Mouse (Mus musculus) embryonic facial prominence, embryonic 11.5 days (tissue): ENCODE measurements around the gene Dock1. TPM values are rescaled to one million over a fixed set of nuclear protein-coding genes. Genes with fewer than 3 reads are reported as not detected.

Source experiments
- ATAC-seq: fragments of 200-750 bp; cut with Nextera tagmentation; replicated peaks from 2 replicates; pipeline ENCODE4 v1.8.0; 2017; ENCODE audit warnings: low read depth; ENCODE audit not compliant: insufficient number of reproducible peaks, low FRiP score, low TSS enrichment
- DNase-seq: peaks from one replicate; pipeline ENCODE4 v3.0.0-alpha.2; 2015; ENCODE audit warnings: low spot score
- H3K27ac ChIP-seq: fragments of 300-500 bp; sonication (generic); replicated peaks from 2 replicates; pipeline ENCODE4 v1.5.1; 2014; ENCODE audit warnings: mild to moderate bottlenecking, low read depth, low read length, control low read depth
- H3K27me3 ChIP-seq: fragments of 300-500 bp; sonication (generic); 2 replicates; pipeline ENCODE4 v1.6.1; 2014; ENCODE audit warnings: mild to moderate bottlenecking, low read length, moderate library complexity, mixed read lengths; ENCODE audit not compliant: control insufficient read depth, insufficient read depth
- H3K36me3 ChIP-seq: fragments of 300-500 bp; sonication (generic); replicated peaks from 2 replicates; pipeline ENCODE4 v1.6.1; 2014; ENCODE audit warnings: low read depth, mild to moderate bottlenecking, low read length, moderate library complexity, mixed read lengths; ENCODE audit not compliant: control insufficient read depth, insufficient read depth
- H3K4me1 ChIP-seq: fragments of 300-500 bp; sonication (generic); 2 replicates; pipeline ENCODE4 v1.6.1; 2014; ENCODE audit warnings: low read length, mixed read lengths; ENCODE audit not compliant: control insufficient read depth, insufficient read depth
- H3K4me2 ChIP-seq: fragments of 300-500 bp; sonication (generic); 2 replicates; pipeline ENCODE4 v1.6.1; 2014; ENCODE audit warnings: low read depth, mild to moderate bottlenecking, control low read depth, low read length, moderate library complexity
- H3K4me3 ChIP-seq: fragments of 300-500 bp; sonication (generic); 2 replicates; pipeline ENCODE4 v1.5.1; 2014; ENCODE audit warnings: low read depth, low read length, control low read depth
- H3K9ac ChIP-seq: fragments of 300-500 bp; sonication (generic); replicated peaks from 2 replicates; pipeline ENCODE4 v1.6.1; 2014; ENCODE audit warnings: mild to moderate bottlenecking, control low read depth, low read length
- H3K9me3 ChIP-seq: fragments of 300-500 bp; sonication (generic); replicated peaks from 2 replicates; pipeline ENCODE4 v1.6.1; 2016; ENCODE audit warnings: mild to moderate bottlenecking, low read length, inconsistent platforms, mixed read lengths; ENCODE audit not compliant: control insufficient read depth
- WGBS: fragments of 180-500 bp; shearing (Covaris S2); extraction: QIAGEN DNeasy Blood & Tissue Kit; methylation state at CpG from one replicate; pipeline ENCODE4 v1.1.7; 2014; 5-methylcytosine and 5-hydroxymethylcytosine counted together
- polyA plus RNA-seq: library from polyadenylated mRNA; unstranded; fragments of >200 nt; fragmentation: Nextera tagmentation; extraction: Ambion mirVana; gene quantifications from 2 replicates; pipeline ENCODE4 v1.2.1, GENCODE M21; 2014

The Dock1 gene
- polyA plus RNA-seq, 1 experiment from 2014 or later, result 44.2 TPM

DNA sequence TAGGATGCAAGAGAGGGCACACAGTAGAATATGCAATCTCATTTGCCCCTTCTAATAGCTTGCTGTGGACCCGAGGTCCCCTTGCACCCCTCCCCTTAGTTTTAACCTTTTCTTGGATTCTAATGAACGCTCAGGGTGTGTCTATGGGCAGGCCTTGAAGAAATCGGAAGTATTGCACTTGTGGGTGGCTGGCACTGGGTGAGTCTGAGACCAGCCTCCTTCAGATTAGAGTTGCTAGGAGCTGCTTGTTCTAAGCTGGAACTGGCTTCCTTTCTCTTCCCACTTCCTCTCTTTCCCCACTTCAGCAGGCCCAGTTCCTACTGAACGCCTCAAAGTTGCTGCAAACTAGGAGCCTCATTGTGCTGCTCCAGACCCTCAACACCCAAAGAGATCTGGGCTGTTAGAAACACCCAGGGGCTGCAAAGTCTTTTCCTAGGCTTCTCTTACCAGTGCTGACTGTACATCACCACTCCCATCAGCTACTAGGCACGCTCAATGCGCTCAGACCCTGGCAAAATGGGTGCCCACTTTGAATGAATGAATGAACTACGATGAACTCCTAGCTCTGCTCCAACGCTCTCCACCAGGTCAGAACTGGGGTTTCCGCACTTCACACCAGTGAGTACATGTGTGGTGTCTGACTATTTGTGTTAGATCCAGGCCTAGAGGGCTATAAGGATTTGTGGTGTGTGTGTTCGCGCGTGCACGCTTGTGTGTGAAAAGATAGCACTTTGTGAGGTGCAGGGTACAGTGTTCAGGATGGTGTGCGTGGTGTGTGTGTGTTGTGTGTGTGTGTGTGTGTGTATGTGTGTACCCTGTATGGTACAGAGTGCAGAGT is 761 bp upstream of the Dock1 start:
- ATAC-seq, result no peak
- H3K4me2 ChIP-seq, result peak overlapping the region; percentile 80; the same call in 1 of the 2 replicates
- no peaks in the 10 kb centered on the region for H3K36me3 ChIP-seq
- 91% methylated on average over 14 of the region's 14 CpGs for WGBS
- no peaks in the 10 kb centered on the region for H3K9me3 ChIP-seq
- H3K27me3 ChIP-seq, result no peaks in the 10 kb centered on the region
- H3K27ac ChIP-seq, result no peak overlapping the region
- peak overlapping the region; percentile 70 for H3K4me3 ChIP-seq
- no peak for DNase-seq
- H3K4me1 ChIP-seq, result peaks cover 4% of the 10 kb centered on the region; the same call in 1 of the 2 replicates
- peak overlapping the region; percentile 92 for H3K9ac ChIP-seq

DNA sequence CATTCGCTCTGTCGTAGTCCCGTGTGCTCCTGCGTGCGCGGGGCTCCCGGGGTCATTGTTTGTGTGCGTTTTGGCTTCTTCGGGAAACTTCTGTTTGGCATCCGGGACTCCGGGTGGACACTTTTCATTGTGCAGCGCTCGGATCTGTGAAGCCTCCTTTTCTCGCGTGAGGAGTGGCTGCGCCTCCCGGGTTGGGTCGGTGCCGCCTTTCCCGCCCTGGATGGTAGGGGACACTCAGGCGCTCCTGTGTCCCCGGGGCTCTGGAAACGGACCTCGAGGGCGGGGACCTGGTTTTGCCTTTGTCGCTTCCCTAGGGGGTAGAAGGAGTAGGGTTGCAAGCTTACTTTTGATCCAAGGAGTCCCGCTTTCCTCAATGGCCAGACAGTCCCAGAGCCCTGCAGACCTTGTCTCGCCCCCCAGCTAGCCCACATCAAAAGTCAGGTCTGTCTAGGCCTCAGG is 578 bp downstream of the Dock1 start:
- WGBS, result 1% methylated on average over 28 of the region's 28 CpGs
- H3K36me3 ChIP-seq, result no peaks in the 10 kb centered on the region
- peak overlapping the region; percentile 70 for H3K4me3 ChIP-seq
- H3K4me2 ChIP-seq, result peak overlapping the region; percentile 80
- peak overlapping the region; percentile 83 for H3K27ac ChIP-seq
- ATAC-seq (peak; percentile 36), DNase-seq (peak; percentile 66)
- H3K9ac ChIP-seq, result peak overlapping the region; percentile 92
- H3K9me3 ChIP-seq, result no peaks in the 10 kb centered on the region
- H3K27me3 ChIP-seq, result no peaks in the 10 kb centered on the region
- peaks cover 4% of the 10 kb centered on the region; the same call in 1 of the 2 replicates for H3K4me1 ChIP-seq

DNA sequence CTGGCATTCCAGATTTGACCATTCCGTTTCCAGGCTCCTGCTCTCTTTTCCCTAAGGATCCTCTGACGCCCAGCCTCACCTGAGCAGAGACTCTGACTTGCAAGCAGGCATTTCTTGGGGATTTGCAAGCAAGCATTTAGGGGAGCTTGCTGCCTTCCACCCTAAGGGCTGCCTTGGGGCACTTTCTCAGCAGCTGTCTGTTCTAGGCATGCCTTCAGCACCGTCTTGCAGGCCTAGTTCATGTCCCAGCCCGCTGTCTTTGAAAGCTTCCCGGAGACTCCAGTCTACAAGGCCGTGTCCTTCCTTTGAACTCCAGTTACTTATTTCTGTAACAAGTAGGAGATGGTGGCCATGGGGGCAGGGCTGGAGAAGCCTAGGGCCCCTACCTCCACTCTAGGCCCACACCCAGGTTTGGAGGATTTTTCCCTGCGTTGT is 1.0 kb downstream of the Dock1 start:
- DNase-seq (peak; percentile 53), ATAC-seq (no peak)
- Histone ChIP-seq H3K4me3 (peak overlapping the region; percentile 70), H3K4me2 (peak overlapping the region; percentile 80), H3K9ac (peak overlapping the region; percentile 92), H3K27ac (peak overlapping the region; percentile 62), H3K9me3 (no peaks in the 10 kb centered on the region), H3K27me3 (no peaks in the 10 kb centered on the region), H3K4me1 (peaks cover 4% of the 10 kb centered on the region; the same call in 1 of the 2 replicates), H3K36me3 (no peaks in the 10 kb centered on the region)
- WGBS, result 14% methylated on average over 7 of the region's 7 CpGs

DNA sequence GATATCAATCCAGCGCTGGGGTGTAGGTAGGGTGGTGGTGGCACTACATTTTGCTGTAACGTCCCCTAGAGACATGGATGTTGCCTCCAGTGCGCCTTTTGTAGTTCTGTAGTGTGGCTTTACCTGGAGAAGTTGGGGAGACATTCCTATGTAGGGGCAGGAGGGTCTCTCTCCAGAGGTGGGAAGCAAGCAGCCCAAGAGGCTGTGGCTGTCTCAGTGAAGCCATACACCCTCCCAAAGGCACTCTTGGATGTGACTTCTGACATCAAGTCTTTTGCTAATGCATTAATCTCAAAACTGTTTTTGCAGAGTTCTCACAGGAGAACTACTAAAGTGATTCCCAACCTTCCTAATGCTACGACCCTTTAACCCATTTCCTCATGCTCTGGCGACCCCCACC is 2.7 kb downstream of the Dock1 start:
- Histone ChIP-seq H3K4me2 (no peak overlapping the region), H3K27me3 (no peaks in the 10 kb centered on the region), H3K4me3 (no peak overlapping the region), H3K9me3 (no peaks in the 10 kb centered on the region), H3K4me1 (peaks cover 4% of the 10 kb centered on the region; the same call in 1 of the 2 replicates), H3K27ac (no peak overlapping the region), H3K36me3 (no peaks in the 10 kb centered on the region), H3K9ac (no peak overlapping the region)
- no peak for ATAC-seq
- 78% methylated on average over 5 of the region's 5 CpGs for WGBS
- no peak for DNase-seq

DNA sequence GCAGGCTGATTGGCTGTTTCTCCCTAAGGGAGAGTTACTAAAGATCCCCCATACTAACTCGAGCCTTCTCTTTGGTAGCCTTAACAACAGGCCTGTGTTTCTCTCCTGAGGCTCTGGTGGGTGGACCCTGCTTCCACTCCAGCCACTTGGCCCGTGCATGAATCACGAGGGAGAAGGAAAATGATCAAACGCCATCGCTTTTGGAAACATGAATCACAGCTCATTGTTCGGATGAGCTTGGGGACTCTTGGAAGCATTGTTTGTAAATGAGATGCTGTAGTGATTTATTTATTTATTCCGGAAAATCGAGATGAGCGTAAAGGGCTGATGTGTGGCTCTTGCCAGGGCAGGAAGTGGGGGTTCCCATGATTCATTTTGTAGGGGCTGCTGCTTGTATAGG is 3.5 kb downstream of the Dock1 start:
- peaks cover 4% of the 10 kb centered on the region; the same call in 1 of the 2 replicates for H3K4me1 ChIP-seq

DNA sequence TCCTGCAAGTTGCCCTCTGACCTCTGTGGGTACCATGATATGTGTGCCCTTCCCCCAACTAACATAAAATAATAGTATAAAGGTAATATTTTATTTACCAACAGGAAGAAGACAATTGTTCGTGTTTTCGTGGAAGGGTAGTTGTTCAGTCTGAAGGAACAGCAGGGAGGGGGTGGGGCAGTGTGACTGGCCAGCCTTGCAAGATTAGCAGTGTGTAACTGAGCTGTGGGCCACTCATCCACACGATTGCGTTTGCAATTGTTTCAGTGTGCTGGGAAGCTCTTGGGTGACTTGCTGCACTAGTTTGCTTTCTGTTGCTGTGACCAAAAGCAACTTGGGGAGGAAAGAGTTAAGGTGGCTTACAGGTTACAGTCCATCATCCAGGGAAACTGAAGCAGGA is 7.4 kb downstream of the Dock1 start:
- Histone ChIP-seq H3K27ac (no peak overlapping the region), H3K36me3 (no peaks in the 10 kb centered on the region), H3K4me2 (no peak overlapping the region), H3K9me3 (no peaks in the 10 kb centered on the region), H3K4me3 (no peak overlapping the region), H3K9ac (no peak overlapping the region), H3K4me1 (no peaks in the 10 kb centered on the region), H3K27me3 (no peaks in the 10 kb centered on the region)
- whole genome bisulfite sequencing, result 58% methylated on average over 4 of the region's 4 CpGs
- ATAC-seq, result no peak
- DNase-seq, result no peak

More for the DNA sequence above, 3.5 kb downstream of the Dock1 start:
- no peak overlapping the region for H3K4me3 ChIP-seq
- ATAC-seq (no peak), DNase-seq (no peak)
- H3K9me3 ChIP-seq, result no peaks in the 10 kb centered on the region
- no peak overlapping the region for H3K27ac ChIP-seq
- WGBS, result 81% methylated on average over 9 of the region's 9 CpGs
- H3K36me3 ChIP-seq, result no peaks in the 10 kb centered on the region
- H3K4me2 ChIP-seq, result no peak overlapping the region
- no peak overlapping the region for H3K9ac ChIP-seq
- no peaks in the 10 kb centered on the region for H3K27me3 ChIP-seq

DNA sequence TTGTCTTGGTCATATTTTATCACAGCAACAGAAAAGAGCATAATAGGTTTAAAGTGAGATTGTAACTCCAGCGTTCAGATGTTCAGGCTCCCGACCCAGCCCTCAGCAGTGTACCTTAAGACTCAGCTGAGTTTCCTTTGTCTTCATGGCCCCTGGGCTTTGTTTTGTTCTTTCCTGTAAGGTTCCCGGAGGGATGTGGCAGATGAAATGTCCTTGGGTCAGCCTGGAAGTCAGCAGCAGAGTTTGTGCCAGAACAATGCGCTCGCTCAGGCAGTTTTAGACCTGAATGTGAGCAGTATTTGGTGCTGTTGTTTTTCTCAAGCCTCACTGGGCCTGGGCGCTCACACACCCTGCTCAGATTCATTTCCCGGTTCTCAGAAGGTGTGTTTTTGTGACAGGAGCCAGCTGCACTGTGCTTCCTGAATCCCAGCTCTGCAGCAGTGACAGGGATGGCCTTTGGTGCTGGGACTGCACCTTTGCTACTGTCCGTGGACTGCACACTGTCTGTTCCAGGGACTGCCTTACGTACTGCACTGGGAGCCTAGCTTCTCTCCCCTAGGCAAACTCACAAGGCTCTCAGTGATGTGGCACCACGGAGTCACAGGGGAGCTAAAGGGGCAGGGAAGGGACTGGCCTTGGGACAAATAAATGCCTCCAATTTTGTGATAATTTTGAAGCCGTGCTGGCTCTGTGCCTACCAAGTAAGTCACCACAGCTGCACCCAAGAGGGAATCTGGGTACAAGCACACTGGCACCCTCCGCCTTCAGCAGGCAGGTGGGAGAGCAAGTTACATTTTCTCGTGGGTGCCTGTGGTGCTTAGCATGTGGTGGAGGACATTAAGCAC is 9.1 kb downstream of the Dock1 start:
- Histone ChIP-seq H3K36me3 (no peaks in the 10 kb centered on the region; the same call in 1 of the 2 replicates), H3K27me3 (no peaks in the 10 kb centered on the region), H3K9me3 (no peaks in the 10 kb centered on the region), H3K4me1 (no peaks in the 10 kb centered on the region), H3K4me2 (no peak overlapping the region), H3K27ac (0 out of 2 replicates have a peak overlapping the region, but pooled peaks have one; percentile 7), H3K9ac (no peak overlapping the region), H3K4me3 (no peak overlapping the region)
- WGBS, result 57% methylated on average over 13 of the region's 13 CpGs
- DNase-seq, result no peak
- no peak for ATAC-seq
